Mouse (Mus musculus) monocyte, adult 5-6 weeks (primary cell): Measurements from ENCODE around the gene Col25a1. TPM values are rescaled to one million over a fixed set of nuclear protein-coding genes. Genes with fewer than 3 reads are reported as not detected.

ENCODE experiments used
- ATAC-seq: fragments of 153-309, 156-312 bp; replicated peaks from 2 replicates; pipeline ENCODE4 v1.8.0; 2017; ENCODE audit warnings: mild to moderate bottlenecking; ENCODE audit not compliant: low TSS enrichment, insufficient number of reproducible peaks, severe bottlenecking, poor library complexity, low FRiP score
- total RNA-seq: library from RNA; stranded (forward); fragments of 200-1000, 200-491, 200-594 nt; gene quantifications from 3 replicates; pipeline ENCODE4 v1.2.3, GENCODE M21; 2017

Col25a1 gene
- total RNA-seq, 1 experiment from 2014 or later: not detected

GRCm38 (mm10) chr3:130157551-130157950 lies 26.2 kb downstream of the Col25a1 start:
- no peak for ATAC-seq

- ATAC-seq: no peak
Measured at GRCm38 (mm10) chr3:130159906-130160305, 28.6 kb downstream of the Col25a1 start.

- no peak for ATAC-seq
Measured at GRCm38 (mm10) chr3:130160902-130161301, 29.6 kb downstream of the Col25a1 start.

GRCm38 (mm10) chr3:130161323-130161917 lies 30.1 kb downstream of the Col25a1 start:
- ATAC-seq: no peak

- no peak for ATAC-seq
Measured at GRCm38 (mm10) chr3:130166875-130167274, 35.6 kb downstream of the Col25a1 start.

- ATAC-seq: no peak
Measured at GRCm38 (mm10) chr3:130172764-130173163, 41.5 kb downstream of the Col25a1 start.

GRCm38 (mm10) chr3:130180181-130180940 lies 49.1 kb downstream of the Col25a1 start:
- no peak for ATAC-seq

GRCm38 (mm10) chr3:130180964-130181590 lies 49.8 kb downstream of the Col25a1 start:
- ATAC-seq: no peak

- no peak for ATAC-seq
Measured at GRCm38 (mm10) chr3:130181591-130181980, 50.3 kb downstream of the Col25a1 start.

- ATAC-seq: no peak
Measured at GRCm38 (mm10) chr3:130182450-130182849, 51.1 kb downstream of the Col25a1 start.

- no peak for ATAC-seq
Measured at GRCm38 (mm10) chr3:130185111-130185510, 53.8 kb downstream of the Col25a1 start.

- no peak for ATAC-seq
Measured at GRCm38 (mm10) chr3:130187588-130187987, 56.3 kb downstream of the Col25a1 start.

GRCm38 (mm10) chr3:130193450-130193849 lies 62.1 kb downstream of the Col25a1 start:
- no peak for ATAC-seq

- ATAC-seq: no peak
Measured at GRCm38 (mm10) chr3:130214631-130215030, 83.3 kb downstream of the Col25a1 start.

GRCm38 (mm10) chr3:130216141-130216540 lies 84.8 kb downstream of the Col25a1 start:
- no peak for ATAC-seq

GRCm38 (mm10) chr3:130216646-130217045 lies 85.3 kb downstream of the Col25a1 start:
- ATAC-seq: no peak

GRCm38 (mm10) chr3:130217705-130218104 lies 86.4 kb downstream of the Col25a1 start:
- no peak for ATAC-seq

- no peak for ATAC-seq
Measured at GRCm38 (mm10) chr3:130218232-130218728, 87.0 kb downstream of the Col25a1 start.

- no peak for ATAC-seq
Measured at GRCm38 (mm10) chr3:130220811-130221210, 89.5 kb downstream of the Col25a1 start.

GRCm38 (mm10) chr3:130228186-130228585 lies 96.9 kb downstream of the Col25a1 start:
- no peak for ATAC-seq
